Mouse (Mus musculus): Measurements from ENCODE around the gene Ly6g6f.

GRCm38 (mm10) chr17:35077285-35077684 is 8.1 kb downstream of the Ly6g6f start:
- TF ChIP-seq POLR2A (IDR thresholded peaks at IDR 0.05; ENCODE audit: borderline replicate concordance, extremely low read depth, low read depth, low read length) (no peak), CTCF (IDR thresholded peaks at IDR 0.05; ENCODE audit: insufficient read depth, low read length) (no peak)

All from lung, adult 2 months (tissue).